Mouse (Mus musculus) liver, embryonic 13.5 days (tissue): ENCODE measurements around the gene Esr1. TPM values are rescaled to one million over a fixed set of nuclear protein-coding genes. Genes with fewer than 3 reads are reported as not detected.

Source experiments
- ATAC-seq: fragments of 200-750 bp; cut with Nextera tagmentation; 2 replicates; pipeline ENCODE4 v1.8.0; 2017; ENCODE audit warnings: low read depth, mild to moderate bottlenecking, moderate number of reproducible peaks, moderate library complexity
- DNase-seq: peaks from one replicate; pipeline ENCODE4 v3.0.0; 2022
- H3K27ac ChIP-seq: fragments of 300-500 bp; sonication (generic); 2 replicates; pipeline ENCODE4 v1.5.1; 2015; ENCODE audit warnings: moderate library complexity, mild to moderate bottlenecking, inconsistent platforms
- H3K27me3 ChIP-seq: fragments of 300-500 bp; sonication (generic); 2 replicates; pipeline ENCODE4 v1.6.1; 2015; ENCODE audit warnings: mild to moderate bottlenecking, inconsistent platforms
- H3K36me3 ChIP-seq: fragments of 300-500 bp; sonication (generic); 2 replicates; pipeline ENCODE4 v1.6.1; 2015; ENCODE audit warnings: mild to moderate bottlenecking, inconsistent platforms
- H3K4me1 ChIP-seq: fragments of 300-500 bp; sonication (generic); replicated peaks from 2 replicates; pipeline ENCODE4 v1.6.1; 2015; ENCODE audit warnings: inconsistent platforms
- H3K4me2 ChIP-seq: fragments of 300-500 bp; sonication (generic); 2 replicates; pipeline ENCODE4 v1.6.1; 2015; ENCODE audit warnings: inconsistent platforms, mild to moderate bottlenecking, moderate library complexity
- H3K4me3 ChIP-seq: fragments of 300-500 bp; sonication (generic); replicated peaks from 2 replicates; pipeline ENCODE4 v1.5.1; 2015; ENCODE audit warnings: mild to moderate bottlenecking, inconsistent platforms
- H3K9ac ChIP-seq: fragments of 300-500 bp; sonication (generic); 2 replicates; pipeline ENCODE4 v1.6.1; 2015; ENCODE audit warnings: mild to moderate bottlenecking, inconsistent platforms
- H3K9me3 ChIP-seq: fragments of 300-500 bp; sonication (generic); replicated peaks from 2 replicates; pipeline ENCODE4 v1.6.1; 2016; ENCODE audit warnings: inconsistent platforms
- WGBS: fragments of 180-500 bp; shearing (Covaris S2); methylation state at CpG from one replicate; pipeline ENCODE4 v1.1.7; 2015; ENCODE audit not compliant: insufficient replicate concordance; 5-methylcytosine and 5-hydroxymethylcytosine counted together
- polyA plus RNA-seq: library from polyadenylated mRNA; unstranded; fragments of >200 nt; fragmentation: Nextera tagmentation; extraction: Ambion mirVana; gene quantifications from 2 replicates; pipeline ENCODE4 v1.2.1, GENCODE M21; 2015

Esr1 gene
- polyA plus RNA-seq, 1 experiment from 2014 or later, result 0.12 TPM

DNA sequence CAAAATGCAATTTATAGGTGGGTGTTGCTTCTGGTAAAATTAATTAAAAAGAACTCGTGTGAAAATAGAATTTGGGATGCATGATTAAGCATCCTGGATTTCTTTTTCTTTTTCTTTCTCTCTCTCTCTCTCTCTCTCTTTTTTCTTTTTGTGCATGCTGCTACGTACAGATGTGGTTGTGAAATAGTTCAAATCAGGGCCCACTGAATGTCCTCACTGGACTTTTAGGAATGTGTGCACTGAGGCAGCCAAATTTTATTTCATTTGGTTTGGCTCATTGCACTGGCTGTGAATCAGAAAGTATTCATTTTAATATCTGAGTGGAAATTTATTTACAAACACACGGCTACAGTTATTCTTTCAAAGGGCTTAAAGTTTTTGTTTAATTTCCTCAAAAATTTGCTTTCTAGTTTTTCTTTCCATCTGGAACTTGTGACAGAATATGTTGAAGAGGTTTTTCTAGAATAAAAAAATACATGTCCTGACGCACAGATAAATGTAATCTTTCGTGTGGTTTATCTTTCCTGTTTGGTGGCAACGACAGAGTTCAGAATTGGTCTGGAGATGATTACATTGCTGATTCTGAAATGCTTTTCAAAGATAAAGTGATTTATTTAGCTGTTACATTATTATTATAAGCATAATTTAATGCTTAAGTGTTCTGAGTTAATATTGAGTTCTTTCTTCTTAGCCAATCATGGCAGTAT is 164.8 kb downstream of the Esr1 start:
- DNase-seq (no peak), ATAC-seq (no peak)
- Histone ChIP-seq H3K4me2 (no peak overlapping the region), H3K9ac (no peak overlapping the region), H3K27me3 (no peaks in the 10 kb centered on the region), H3K9me3 (no peaks in the 10 kb centered on the region), H3K36me3 (no peaks in the 10 kb centered on the region), H3K4me3 (no peak overlapping the region), H3K27ac (no peak overlapping the region), H3K4me1 (no peaks in the 10 kb centered on the region)
- 49% methylated on average over 6 of the region's 6 CpGs for WGBS

DNA sequence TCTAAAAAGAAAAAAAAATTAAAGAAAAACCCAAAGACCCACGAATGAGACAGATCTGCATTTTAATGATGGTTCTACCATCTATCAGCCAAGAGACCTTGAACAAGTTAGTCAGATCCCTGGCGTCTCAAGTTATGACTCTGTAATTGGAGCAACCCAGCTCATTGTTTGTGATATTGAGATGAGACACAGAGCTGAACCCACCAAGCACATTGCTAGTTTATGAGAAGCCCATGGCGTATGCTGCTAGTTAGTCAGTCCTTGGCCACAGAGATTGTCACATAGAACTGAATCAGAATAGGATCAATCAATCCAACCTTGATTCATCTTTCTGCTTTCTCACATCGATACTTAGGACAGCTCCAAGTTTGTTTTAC is 165.3 kb downstream of the Esr1 start:
- ATAC-seq (no peak), DNase-seq (no peak)
- Histone ChIP-seq H3K4me3 (no peak overlapping the region), H3K36me3 (no peaks in the 10 kb centered on the region), H3K4me2 (no peak overlapping the region), H3K27ac (no peak overlapping the region), H3K9ac (no peak overlapping the region), H3K27me3 (no peaks in the 10 kb centered on the region), H3K9me3 (no peaks in the 10 kb centered on the region), H3K4me1 (no peaks in the 10 kb centered on the region)
- WGBS, result 55% methylated on average over 4 of the region's 4 CpGs

DNA sequence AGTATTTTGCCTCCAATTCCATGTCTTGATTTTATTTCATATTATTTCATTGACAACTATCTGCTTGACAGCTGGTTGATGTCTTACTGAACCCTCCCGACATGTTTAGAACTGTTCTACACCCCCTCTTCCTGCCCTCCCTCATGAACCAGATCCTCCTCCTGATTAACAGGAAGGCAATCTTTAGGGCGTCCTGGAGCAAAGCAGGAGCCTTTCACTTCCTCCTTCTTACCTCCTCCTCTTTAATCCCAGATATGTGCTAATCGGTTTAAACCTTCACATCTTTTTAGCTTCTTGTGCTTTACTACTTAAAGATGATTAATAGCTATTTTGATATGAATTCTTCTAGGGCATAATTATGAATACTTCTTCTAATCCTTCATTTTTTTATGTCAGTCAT is 166.6 kb downstream of the Esr1 start:
- Histone ChIP-seq H3K4me3 (no peak overlapping the region), H3K36me3 (no peaks in the 10 kb centered on the region), H3K27ac (no peak overlapping the region), H3K27me3 (no peaks in the 10 kb centered on the region), H3K4me2 (no peak overlapping the region), H3K4me1 (no peaks in the 10 kb centered on the region), H3K9ac (no peak overlapping the region), H3K9me3 (no peaks in the 10 kb centered on the region)
- ATAC-seq, result no peak
- 16% methylated on average over 3 of the region's 3 CpGs for WGBS
- DNase-seq, result no peak

DNA sequence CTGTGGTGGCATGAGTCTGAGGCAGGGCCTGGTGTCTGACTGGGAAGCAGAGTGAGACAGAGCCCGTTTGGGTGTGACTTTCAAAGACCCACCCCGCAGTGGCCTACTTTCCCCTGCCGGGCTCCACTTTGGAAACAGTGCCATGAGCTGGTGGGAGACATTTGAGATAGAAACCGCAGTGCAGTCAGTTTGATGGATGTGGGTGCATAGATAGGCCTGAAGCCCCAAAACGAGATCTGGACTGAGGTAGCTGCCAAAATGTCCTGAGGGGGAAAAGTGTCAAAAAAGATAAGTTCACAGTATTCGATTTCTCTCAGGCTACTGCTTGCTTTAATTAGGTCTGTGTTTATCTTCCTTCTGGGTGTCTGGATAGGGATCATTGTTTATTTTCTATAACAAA is 169.5 kb downstream of the Esr1 start:
- Histone ChIP-seq H3K9me3 (no peaks in the 10 kb centered on the region), H3K36me3 (no peaks in the 10 kb centered on the region), H3K4me2 (no peak overlapping the region), H3K4me3 (no peak overlapping the region), H3K9ac (no peak overlapping the region), H3K4me1 (no peaks in the 10 kb centered on the region), H3K27me3 (no peaks in the 10 kb centered on the region), H3K27ac (no peak overlapping the region)
- no peak for DNase-seq
- no peak for ATAC-seq
- WGBS, result 40% methylated on average over 6 of the region's 6 CpGs

- WGBS, result 29% methylated on average over 5 of the region's 5 CpGs
- no peak for ATAC-seq
Observed at GRCm38 (mm10) chr10:4787003-4787628, 175.7 kb downstream of the Esr1 start.

DNA sequence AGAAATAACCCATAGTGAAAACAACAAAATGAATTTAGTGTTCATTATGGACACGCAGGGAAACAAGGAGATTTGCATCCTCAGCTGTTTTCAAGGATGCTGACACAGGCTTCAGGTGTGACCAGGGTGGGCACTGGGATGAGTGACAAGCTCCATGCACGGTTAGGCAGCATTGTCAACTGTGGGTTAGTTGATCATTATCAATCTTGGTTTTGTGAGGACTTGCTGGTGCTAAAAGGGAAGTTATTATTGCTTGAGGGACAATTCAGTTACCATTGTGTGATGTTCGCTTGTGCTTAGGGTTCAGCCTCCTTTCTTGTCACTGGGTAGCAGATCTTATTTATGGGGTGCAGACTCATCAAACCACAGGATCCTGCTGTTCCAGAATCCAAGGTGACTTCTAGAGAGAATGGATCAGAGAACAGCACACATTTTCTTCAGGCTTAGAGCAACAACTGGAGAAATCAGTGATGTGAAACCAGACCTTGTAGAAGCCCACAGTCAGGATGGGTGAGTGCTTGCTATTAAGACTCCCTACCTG is 186.9 kb downstream of the Esr1 start:
- no peak for ATAC-seq
- no peak overlapping the region for H3K4me2 ChIP-seq
- DNase-seq, result no peak
- no peaks in the 10 kb centered on the region for H3K36me3 ChIP-seq
- no peak overlapping the region for H3K9ac ChIP-seq
- H3K4me3 ChIP-seq, result no peak overlapping the region
- no peaks in the 10 kb centered on the region for H3K4me1 ChIP-seq
- 32% methylated on average over 3 of the region's 3 CpGs for WGBS
- no peaks in the 10 kb centered on the region for H3K27me3 ChIP-seq
- H3K27ac ChIP-seq, result no peak overlapping the region
- H3K9me3 ChIP-seq, result no peaks in the 10 kb centered on the region

More at GRCm38 (mm10) chr10:4787003-4787628, 175.7 kb downstream of the Esr1 start:
- H3K27ac ChIP-seq, result no peak overlapping the region
- H3K9me3 ChIP-seq, result no peaks in the 10 kb centered on the region
- peak; percentile 7 for DNase-seq
- no peak overlapping the region for H3K4me3 ChIP-seq
- H3K4me2 ChIP-seq, result no peak overlapping the region
- no peaks in the 10 kb centered on the region for H3K4me1 ChIP-seq
- H3K9ac ChIP-seq, result no peak overlapping the region
- H3K27me3 ChIP-seq, result no peaks in the 10 kb centered on the region
- H3K36me3 ChIP-seq, result no peaks in the 10 kb centered on the region

DNA sequence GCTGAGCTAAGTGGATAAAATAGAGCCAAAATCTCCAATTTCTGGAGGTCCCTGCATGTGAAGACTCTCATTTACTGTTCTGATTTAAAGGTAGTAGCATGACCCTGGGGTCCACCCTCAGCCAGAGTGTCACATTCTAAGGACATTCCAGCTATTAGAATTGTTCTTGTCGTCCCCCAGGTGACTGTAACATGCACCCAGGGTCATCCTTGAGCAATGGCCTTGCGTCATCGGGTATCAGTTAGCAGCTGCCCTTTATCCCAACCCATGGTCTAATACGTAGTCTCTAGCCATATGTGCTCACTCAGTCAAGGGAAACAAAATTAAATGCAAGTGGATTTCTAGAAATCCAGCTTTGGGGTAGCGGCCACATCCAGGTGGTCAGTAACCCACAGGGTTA is 213.0 kb downstream of the Esr1 start:
- ATAC-seq, result no peak
- 73% methylated on average over 5 of the region's 5 CpGs for WGBS
- DNase-seq, result no peak

GRCm38 (mm10) chr10:4830592-4830991 is 219.2 kb downstream of the Esr1 start:
- no peaks in the 10 kb centered on the region for H3K36me3 ChIP-seq
- WGBS, result 75% methylated on average over 6 of the region's 6 CpGs
- ATAC-seq, result no peak

More for the DNA sequence above, 213.0 kb downstream of the Esr1 start:
- no peaks in the 10 kb centered on the region for H3K36me3 ChIP-seq
- H3K4me2 ChIP-seq, result no peak overlapping the region
- H3K9me3 ChIP-seq, result no peaks in the 10 kb centered on the region
- no peaks in the 10 kb centered on the region for H3K27me3 ChIP-seq
- H3K27ac ChIP-seq, result no peak overlapping the region
- H3K9ac ChIP-seq, result no peak overlapping the region
- no peaks in the 10 kb centered on the region for H3K4me1 ChIP-seq
- no peak overlapping the region for H3K4me3 ChIP-seq

GRCm38 (mm10) chr10:4838099-4838498 is 226.7 kb downstream of the Esr1 start:
- Histone ChIP-seq H3K36me3 (no peaks in the 10 kb centered on the region), H3K9me3 (no peaks in the 10 kb centered on the region), H3K27me3 (no peaks in the 10 kb centered on the region), H3K27ac (no peak overlapping the region), H3K4me3 (no peak overlapping the region), H3K9ac (no peak overlapping the region), H3K4me2 (no peak overlapping the region), H3K4me1 (no peaks in the 10 kb centered on the region)
- WGBS, result 73% methylated on average over 4 of the region's 4 CpGs
- no peak for ATAC-seq
- no peak for DNase-seq

More at GRCm38 (mm10) chr10:4830592-4830991, 219.2 kb downstream of the Esr1 start:
- H3K4me3 ChIP-seq, result no peak overlapping the region
- DNase-seq, result no peak
- no peak overlapping the region for H3K27ac ChIP-seq
- no peak overlapping the region for H3K9ac ChIP-seq
- no peak overlapping the region for H3K4me2 ChIP-seq
- no peaks in the 10 kb centered on the region for H3K9me3 ChIP-seq
- H3K27me3 ChIP-seq, result no peaks in the 10 kb centered on the region
- no peaks in the 10 kb centered on the region for H3K4me1 ChIP-seq

DNA sequence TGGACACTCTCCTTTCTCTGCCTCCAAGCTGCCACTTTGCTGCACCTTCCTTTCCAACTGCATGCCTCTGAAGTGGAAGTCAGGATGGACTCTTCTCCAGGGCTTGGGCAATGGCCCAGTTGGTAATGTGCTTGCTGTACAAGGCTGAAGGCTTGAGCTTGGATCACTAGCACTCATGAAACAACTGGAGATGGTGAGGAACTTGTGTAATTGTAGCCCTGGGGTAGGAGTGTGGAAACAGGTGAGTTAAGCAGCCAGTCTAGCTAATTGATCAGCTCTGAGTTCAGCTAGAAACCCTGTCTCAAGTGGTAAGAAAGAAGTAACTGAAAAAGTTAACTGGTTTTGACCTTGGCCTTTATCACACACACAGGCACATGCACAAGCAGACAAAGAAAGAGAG is 229.6 kb downstream of the Esr1 start:
- DNase-seq, result no peak
- Histone ChIP-seq H3K27me3 (no peaks in the 10 kb centered on the region), H3K4me3 (no peak overlapping the region), H3K4me2 (no peak overlapping the region), H3K9ac (no peak overlapping the region), H3K4me1 (no peaks in the 10 kb centered on the region), H3K9me3 (no peaks in the 10 kb centered on the region), H3K36me3 (no peaks in the 10 kb centered on the region), H3K27ac (no peak overlapping the region)
- ATAC-seq, result no peak

GRCm38 (mm10) chr10:4847523-4847922 is 236.1 kb downstream of the Esr1 start:
- 57% methylated on average over 2 of the region's 2 CpGs for WGBS
- no peak for ATAC-seq
- no peaks in the 10 kb centered on the region for H3K36me3 ChIP-seq
- no peaks in the 10 kb centered on the region for H3K4me1 ChIP-seq
- H3K9me3 ChIP-seq, result no peaks in the 10 kb centered on the region
- H3K27ac ChIP-seq, result no peak overlapping the region
- no peaks in the 10 kb centered on the region for H3K27me3 ChIP-seq
- no peak overlapping the region for H3K4me2 ChIP-seq
- H3K9ac ChIP-seq, result no peak overlapping the region
- no peak for DNase-seq
- no peak overlapping the region for H3K4me3 ChIP-seq

- no peak for ATAC-seq
- no peaks in the 10 kb centered on the region for H3K9me3 ChIP-seq
- H3K36me3 ChIP-seq, result no peaks in the 10 kb centered on the region
- WGBS, result 50% methylated on average over 3 of the region's 3 CpGs
- DNase-seq, result no peak
- H3K4me3 ChIP-seq, result no peak overlapping the region
- no peaks in the 10 kb centered on the region for H3K27me3 ChIP-seq
- H3K9ac ChIP-seq, result no peak overlapping the region
- no peaks in the 10 kb centered on the region for H3K4me1 ChIP-seq
- H3K4me2 ChIP-seq, result no peak overlapping the region
- no peak overlapping the region for H3K27ac ChIP-seq
Observed at GRCm38 (mm10) chr10:4849881-4850280, 238.5 kb downstream of the Esr1 start.
